Mouse (Mus musculus): ENCODE measurements at regions not wholly inside any gene's neighbourhood (a gene's known extent, or its start where the extent isn't known, plus 50 kb on each side); places are given as distances from the start of the nearest gene placed in this dataset.

- TF ChIP-seq CTCF (IDR thresholded peaks at IDR 0.05; ENCODE audit: low read depth, low read length): no peak
- TF ChIP-seq POLR2A (IDR thresholded peaks at IDR 0.05; ENCODE audit: extremely low read depth, insufficient read depth, low read length): no peak
Measured at GRCm38 (mm10) chr4:105925506-105925905, 135.8 kb downstream of the Gm12728 start.
